Mouse (Mus musculus) gastrocnemius, postnatal 36 days (tissue): ENCODE data around the gene H1fx. TPM values are rescaled to one million over a fixed set of nuclear protein-coding genes. Genes with fewer than 3 reads are reported as not detected.
"Not testable (repeated sequence)": the region's sequence is repeated elsewhere in the genome, so short reads cannot be mapped to it uniquely, and the experiment has no call there.

Experiments
- DNase-seq, 2 experiments: peaks; one replicate each; pipeline ENCODE4 v3.0.0; 2022
- intact Hi-C: fragments of 180-260 bp; cut with DNase I; formaldehyde crosslinking; loops from one replicate; pipeline ENCODE4 v1.15.1; 2025
- long read RNA-seq, 2 experiments: library from polyadenylated mRNA; stranded (forward); transcript quantifications; one replicate each; pipeline ENCODE4 v2.0.0; 2021
- total RNA-seq, 2 experiments: library from RNA; stranded (reverse); gene quantifications; 2 replicates each; pipeline ENCODE4 v1.2.3; 2021

The H1fx gene
- total RNA-seq: 1 to 10 TPM; 1.4 to 2.2 TPM
- long read RNA-seq, experiment 1, partial matches to known transcripts: 0 of 1 reads
- long read RNA-seq, experiment 1, other reads (novel, unspliced or antisense): 0 of 1 reads
- long read RNA-seq, experiment 2: 0 reads

- peak; percentile 43 to 51 for DNase-seq
- intact Hi-C loops: loop anchor here (10.0 kb wide), 1 partner anchor 217 kb away; no protein-coding TSS in a partner anchor
Measured at GRCm38 (mm10) chr6:87981547-87982256, at the start of gene H1fx. Gene H1fx (minus strand): TSS chr6:87981637.

- DNase-seq: no peak
- intact Hi-C loops: no loop called here
Measured at GRCm38 (mm10) chr6:88030432-88030831, 49.0 kb upstream of the H1fx start.

- DNase-seq: no peak
- intact Hi-C loops: no loop called here
Measured at GRCm38 (mm10) chr6:88027390-88027789, 46.0 kb upstream of the H1fx start.

GRCm38 (mm10) chr6:88023316-88023890 lies 42.0 kb upstream of the H1fx start:
- intact Hi-C loops: no loop called here
- no peak for DNase-seq

GRCm38 (mm10) chr6:88019154-88019553 lies 37.7 kb upstream of the H1fx start:
- intact Hi-C loops: no loop called here
- no peak for DNase-seq

GRCm38 (mm10) chr6:88017821-88018220 lies 36.4 kb upstream of the H1fx start:
- intact Hi-C loops: no loop called here
- no peak for DNase-seq

GRCm38 (mm10) chr6:88015797-88016196 lies 34.4 kb upstream of the H1fx start:
- intact Hi-C loops: no loop called here

GRCm38 (mm10) chr6:88013456-88013855 lies 32.0 kb upstream of the H1fx start:
- intact Hi-C loops: loop anchor here (5.0 kb wide), 1 partner anchor 64 kb away; no protein-coding TSS in a partner anchor
- no peak for DNase-seq

More at GRCm38 (mm10) chr6:88015797-88016196, 34.4 kb upstream of the H1fx start:
- DNase-seq: no peak

- no peak for DNase-seq
- intact Hi-C loops: loop anchor here (5.0 kb wide), 1 partner anchor 65 kb away; no protein-coding TSS in a partner anchor
Measured at GRCm38 (mm10) chr6:88012601-88013000, 31.2 kb upstream of the H1fx start.

GRCm38 (mm10) chr6:88011106-88011505 lies 29.7 kb upstream of the H1fx start:
- not testable (repeated sequence) for DNase-seq

GRCm38 (mm10) chr6:88009209-88009608 lies 27.8 kb upstream of the H1fx start:
- DNase-seq: no peak
- intact Hi-C loops: no loop called here

More at GRCm38 (mm10) chr6:88011106-88011505, 29.7 kb upstream of the H1fx start:
- intact Hi-C loops: loop anchor here (5.0 kb wide), 1 partner anchor 66 kb away; no protein-coding TSS in a partner anchor

- intact Hi-C loops, DNase-seq: not testable (repeated sequence)
Measured at GRCm38 (mm10) chr6:88004773-88005172, 23.3 kb upstream of the H1fx start.

- DNase-seq: no peak
- intact Hi-C loops: no loop called here
Measured at GRCm38 (mm10) chr6:88003439-88003838, 22.0 kb upstream of the H1fx start.

- intact Hi-C loops: loop anchor here (5.0 kb wide), 1 partner anchor 86 kb away; the partner anchor contains the start of gene Hmces
- DNase-seq: no peak
Measured at GRCm38 (mm10) chr6:87998358-87998757, 16.9 kb upstream of the H1fx start.

- peak; percentile 65 to 71 for DNase-seq
- intact Hi-C loops: loop anchor here (5.0 kb wide), 1 partner anchor 85 kb away; the partner anchor contains the start of gene Hmces
Measured at GRCm38 (mm10) chr6:87997706-87998265, 16.3 kb upstream of the H1fx start.

- intact Hi-C loops: loop anchor here (5.0 kb wide), 1 partner anchor 84 kb away; the partner anchor contains the start of gene Hmces
- no peak for DNase-seq
Measured at GRCm38 (mm10) chr6:87996606-87997005, 15.2 kb upstream of the H1fx start.

- no peak for DNase-seq
- intact Hi-C loops: loop anchor here (5.0 kb wide), 1 partner anchor 83 kb away; the partner anchor contains the start of gene Hmces
Measured at GRCm38 (mm10) chr6:87995519-87995918, 14.1 kb upstream of the H1fx start.

GRCm38 (mm10) chr6:87993790-87994571 lies 12.5 kb upstream of the H1fx start:
- DNase-seq: peak in 1 of 2 experiments; percentile 3
- intact Hi-C loops: no loop called here

- intact Hi-C loops: no loop called here
- DNase-seq: no peak
Measured at GRCm38 (mm10) chr6:87992733-87993132, 11.3 kb upstream of the H1fx start.

- DNase-seq: no peak
- intact Hi-C loops: no loop called here
Measured at GRCm38 (mm10) chr6:87991886-87992285, 10.4 kb upstream of the H1fx start.
